Mouse (Mus musculus) urinary bladder, postnatal 4 days (tissue): ENCODE data around the gene Nfasc.

ENCODE experiments used
- DNase-seq, 2 experiments: peaks; one replicate each; pipeline ENCODE4 v3.0.0; 2021 to 2022; ENCODE audit warnings: low spot score in 2 of 2

Gene Nfasc

DNA sequence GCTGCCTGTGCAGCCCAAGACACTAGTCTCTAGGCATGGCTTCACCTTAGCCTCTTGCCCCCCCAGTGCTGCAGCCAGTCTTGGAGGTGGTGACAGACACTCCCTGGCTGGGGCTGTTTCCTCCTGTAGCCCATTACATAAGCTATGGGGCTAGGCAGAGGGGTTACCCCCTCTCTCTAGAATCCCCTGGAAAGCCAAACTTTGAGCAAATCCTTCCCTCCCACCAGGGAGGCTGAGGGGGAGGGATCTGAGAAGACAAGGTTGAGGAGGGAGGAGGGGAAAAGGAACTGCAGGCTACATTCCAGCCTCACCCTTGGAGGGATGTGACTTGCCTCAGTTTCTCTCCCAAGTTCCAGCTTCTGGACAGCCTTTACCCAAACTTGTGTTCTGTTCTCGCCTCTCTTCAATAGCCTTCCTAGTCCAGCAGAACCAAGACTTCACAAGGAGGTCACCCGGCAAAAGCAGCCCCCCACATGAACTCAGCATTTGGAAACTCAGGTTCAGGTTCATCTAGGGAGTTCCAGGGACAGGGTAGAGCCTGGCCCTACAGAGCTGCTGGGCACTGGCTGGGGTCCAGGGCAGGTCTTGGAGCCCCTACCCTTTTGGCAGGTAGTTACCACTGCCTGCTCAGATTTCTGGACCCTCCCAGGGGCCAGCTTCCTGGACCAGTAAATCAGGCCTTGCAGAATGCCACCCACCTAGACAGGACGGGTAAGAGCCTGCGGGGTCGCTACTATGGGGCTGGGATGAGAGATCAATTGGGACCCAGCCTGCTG is 199.6 kb downstream of the Nfasc start:
- no peak for DNase-seq

DNA sequence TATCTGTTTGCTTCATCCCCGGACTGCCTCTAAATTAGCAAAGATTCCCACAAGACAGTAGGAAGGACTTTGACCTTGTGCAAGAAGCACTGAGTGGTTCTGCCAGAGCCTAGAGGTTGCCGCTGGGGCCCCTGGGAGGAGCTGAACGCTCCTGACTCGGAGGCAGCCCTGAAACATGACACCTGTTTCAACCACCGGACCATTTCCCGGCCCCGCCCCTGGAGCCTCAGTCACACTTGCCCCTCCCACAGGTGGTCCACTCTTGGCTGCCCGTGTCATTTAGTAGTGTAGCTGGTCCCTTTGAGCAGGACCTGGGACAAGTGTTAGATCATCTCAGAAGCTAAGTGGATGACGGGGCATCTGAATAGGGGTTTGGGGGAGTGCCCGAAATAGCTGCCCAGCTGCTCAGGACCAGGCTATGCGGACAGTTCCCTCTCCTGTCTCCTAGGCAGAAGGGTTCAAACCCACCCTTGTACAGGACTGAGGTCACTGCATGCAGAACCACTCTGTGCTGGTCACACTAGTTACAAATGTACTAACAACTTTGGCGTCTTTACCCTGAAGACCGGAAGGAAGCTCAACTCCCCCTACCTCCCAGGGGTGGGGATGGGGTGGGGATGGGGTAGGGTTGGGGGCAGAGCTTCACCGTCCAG is 200.3 kb downstream of the Nfasc start:
- DNase-seq: no peak

DNA sequence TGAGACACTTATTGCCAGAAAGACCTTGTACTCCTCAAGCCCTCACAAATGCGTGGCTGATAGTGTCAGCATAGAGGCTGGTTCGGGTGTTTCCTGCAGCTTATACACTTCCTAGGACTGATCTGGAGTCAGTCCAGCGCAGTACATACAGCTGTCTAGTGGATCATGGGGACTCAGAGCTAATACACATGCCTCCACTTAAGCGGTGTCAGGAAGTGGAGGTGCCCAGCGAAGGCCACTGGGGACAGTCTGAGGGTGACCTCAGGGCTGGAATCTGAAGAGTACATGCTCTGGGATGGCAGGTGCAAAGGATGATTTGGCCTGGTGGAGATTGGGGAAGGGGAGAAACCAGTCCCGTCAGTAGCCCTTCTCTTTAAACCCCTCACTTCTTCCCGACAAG is 200.9 kb downstream of the Nfasc start:
- DNase-seq: no peak

DNA sequence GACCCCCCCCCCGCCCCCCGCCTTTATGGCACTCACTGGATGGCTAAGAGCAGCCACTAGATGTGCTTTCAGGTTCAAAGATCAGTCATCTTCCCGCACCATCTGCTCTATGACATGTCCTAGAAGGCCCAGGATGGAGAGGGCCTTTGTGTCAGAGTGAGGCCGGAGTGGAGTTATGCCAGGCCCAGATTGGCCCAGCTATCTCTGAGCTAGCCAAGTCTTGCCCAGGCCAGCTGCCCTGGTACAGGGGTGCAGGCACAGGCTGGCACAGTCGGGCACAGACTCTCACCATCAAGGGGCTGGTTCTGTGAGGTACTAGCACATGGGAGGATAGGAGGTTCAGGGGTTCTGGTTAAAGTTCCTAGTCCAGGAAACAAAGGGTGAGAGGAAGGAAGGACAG is 203.9 kb downstream of the Nfasc start:
- no peak for DNase-seq

DNA sequence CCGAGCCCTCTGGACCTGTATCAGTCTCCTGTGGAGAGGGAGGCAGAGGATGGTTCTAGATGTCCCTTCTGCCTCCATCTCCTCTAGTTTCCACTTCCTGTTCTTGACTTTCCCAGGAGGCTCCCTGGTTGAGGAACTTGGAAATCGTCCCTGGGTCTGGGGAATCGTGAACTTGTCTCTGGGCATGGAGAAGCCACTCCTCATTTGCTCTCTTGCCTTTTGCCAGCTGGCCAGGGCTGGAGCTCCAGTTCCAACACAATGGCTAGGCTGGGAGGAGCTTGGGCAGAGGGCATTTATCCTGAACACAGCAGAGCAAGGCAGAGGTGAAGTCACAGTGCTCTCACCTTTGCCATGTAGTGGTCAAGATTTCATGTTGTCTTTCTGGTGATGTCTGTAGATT is 205.2 kb downstream of the Nfasc start:
- DNase-seq: no peak

DNA sequence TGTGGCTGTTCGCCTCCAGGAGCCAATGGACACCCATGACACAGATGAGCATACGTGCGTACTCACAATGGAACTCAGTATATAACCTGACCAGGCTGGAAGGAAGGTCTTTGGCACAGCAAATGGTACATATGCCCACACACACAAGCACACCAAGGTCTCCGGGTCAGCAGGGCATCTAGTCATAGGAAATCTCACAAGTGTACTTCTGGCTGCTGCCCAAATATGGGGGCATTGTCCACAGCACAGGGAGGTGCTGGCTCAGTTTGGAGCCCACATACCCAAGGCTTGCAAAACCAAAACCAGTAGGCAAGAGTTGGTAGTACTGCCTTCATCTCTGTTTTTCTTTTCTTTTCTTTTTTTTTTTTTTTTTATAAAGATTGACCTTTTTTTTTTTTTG is 206.1 kb downstream of the Nfasc start:
- no peak for DNase-seq

DNA sequence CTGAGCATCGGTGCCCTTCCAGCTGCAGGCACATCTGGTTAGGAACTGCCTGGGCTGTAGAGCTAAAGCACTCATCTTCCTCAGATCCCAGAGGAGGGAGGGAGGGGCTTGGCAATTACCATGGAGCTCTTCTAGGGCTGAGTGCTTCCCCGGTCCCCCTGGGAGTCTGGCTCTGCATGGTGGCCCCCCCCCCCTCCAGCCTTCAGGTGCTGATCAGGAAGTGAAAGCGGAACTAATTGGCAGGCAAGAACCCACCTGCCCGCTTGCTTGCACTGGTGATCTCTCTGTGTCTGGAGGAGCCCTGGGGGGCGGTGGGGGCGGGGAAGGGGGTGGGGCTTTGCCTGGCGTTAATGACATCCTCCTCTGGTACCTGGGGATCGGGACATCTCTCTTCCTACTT is 207.8 kb downstream of the Nfasc start:
- no peak for DNase-seq

DNA sequence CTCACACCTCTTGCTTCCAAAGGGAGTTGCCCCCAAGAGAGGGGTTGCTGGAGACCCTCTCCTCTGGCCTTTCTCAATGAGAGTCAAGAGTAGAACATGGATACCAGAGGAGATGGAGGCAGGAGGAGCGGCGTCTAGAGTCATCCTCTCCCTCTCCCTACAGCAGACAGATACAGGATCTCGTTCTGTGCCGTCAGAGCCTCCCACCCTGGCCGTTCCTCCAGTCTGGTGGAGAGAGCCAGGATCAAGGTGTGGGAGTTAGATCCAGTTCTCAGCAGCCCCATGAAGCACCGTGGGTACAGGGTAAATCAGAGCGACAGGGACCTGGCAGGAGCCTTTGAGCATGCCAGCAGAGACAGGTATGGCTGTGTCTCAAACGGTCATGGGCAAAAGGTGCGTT is 209.1 kb downstream of the Nfasc start:
- DNase-seq: no peak

DNA sequence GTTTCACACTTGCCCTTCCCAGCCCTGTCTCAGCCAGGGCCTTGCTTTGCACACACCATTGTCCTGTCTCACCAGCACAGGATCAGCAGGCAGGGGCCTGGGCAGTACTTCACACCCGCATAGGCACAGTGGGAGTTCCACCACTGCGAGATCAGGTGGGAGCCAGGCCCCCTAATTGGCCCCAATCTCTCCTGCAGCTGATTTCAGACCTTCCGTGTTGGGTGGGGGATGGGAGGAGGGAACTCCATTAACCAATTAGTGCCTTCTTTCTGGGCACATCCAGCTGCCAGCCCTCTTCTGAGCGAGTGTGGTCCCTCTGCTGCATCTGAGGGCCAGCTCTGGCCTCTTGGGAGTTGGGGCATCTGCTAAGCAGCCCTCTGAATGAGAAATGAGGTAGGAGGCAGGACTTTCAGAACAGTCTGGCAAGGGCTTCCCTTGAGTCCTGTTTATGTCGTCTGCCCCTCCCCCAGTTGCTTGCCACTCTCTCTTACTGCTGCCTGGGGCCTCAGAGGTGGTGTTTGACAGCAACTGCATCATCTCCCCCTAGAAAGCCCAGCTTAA is 210.9 kb downstream of the Nfasc start:
- no peak for DNase-seq

DNA sequence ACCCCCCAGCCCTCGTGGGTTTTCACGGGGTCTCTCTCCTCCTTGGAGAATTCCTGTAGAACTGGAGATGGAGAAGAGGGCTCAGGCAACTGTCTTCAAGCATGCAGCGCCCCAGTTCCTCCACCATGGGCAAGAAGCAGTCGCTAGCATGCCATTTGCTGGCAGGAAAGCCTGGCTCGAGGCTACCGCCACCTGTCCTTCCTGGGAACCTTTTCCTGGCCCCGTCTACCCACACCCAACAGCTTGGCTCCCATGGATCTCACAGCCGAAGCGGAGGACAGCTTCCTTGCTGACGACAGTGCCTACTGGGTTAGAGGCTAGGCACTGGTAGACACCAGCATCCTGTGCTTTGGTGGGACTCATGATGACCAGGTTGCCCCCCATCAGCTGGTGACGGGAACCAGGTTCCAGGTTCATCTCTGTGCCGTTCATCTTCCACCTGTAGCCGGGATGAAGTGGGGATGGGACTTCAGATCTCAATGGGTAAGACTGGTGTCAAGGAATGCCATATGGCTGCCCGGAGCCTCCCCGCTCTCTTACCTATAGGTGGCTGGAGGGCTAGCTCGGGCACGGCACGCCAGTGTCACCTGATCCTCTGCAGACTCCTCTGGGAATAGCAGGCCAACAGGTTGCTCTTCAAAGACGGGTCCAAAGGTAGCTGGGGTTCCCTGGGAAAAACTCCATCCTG is 212.8 kb downstream of the Nfasc start:
- no peak for DNase-seq

DNA sequence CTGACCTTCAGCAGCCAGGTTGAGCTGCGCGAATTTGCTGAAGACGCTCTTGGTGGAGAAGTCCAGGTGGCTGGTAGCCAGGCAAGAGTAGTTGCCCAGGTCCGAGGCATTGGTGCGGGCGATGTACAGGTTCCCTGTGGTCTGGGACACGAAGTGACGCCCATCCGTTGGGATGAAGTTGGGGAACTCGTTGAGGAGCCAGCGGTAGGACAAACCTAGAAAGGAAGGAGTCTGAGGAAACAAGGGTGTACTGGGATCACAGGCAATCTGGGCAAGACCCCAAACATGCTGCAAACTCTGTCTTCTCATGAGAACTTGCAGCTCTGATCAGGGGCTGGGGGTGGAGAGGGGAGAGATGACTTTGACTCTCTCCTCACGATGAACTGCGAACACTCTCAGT is 213.5 kb downstream of the Nfasc start:
- no peak for DNase-seq

DNA sequence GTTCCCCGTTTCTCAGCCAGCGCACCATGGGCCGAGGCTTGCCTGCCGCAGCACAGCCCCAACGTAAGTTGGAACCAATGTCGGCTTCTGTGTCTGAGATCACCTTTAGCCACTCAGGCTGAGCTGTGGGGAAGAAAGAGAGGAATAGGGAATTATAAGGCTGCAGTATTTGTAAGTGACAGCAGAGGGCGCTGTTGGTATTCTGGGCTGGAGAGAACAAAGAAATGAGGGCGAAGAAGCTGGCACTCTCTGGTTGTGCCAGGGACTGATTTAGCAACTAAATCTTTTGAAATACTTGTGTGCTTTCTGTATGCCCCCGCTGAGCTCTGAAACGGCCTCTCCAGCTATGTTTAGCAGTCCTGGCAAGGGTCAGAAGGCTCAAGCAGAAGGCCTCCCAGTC is 215.8 kb downstream of the Nfasc start:
- no peak for DNase-seq

DNA sequence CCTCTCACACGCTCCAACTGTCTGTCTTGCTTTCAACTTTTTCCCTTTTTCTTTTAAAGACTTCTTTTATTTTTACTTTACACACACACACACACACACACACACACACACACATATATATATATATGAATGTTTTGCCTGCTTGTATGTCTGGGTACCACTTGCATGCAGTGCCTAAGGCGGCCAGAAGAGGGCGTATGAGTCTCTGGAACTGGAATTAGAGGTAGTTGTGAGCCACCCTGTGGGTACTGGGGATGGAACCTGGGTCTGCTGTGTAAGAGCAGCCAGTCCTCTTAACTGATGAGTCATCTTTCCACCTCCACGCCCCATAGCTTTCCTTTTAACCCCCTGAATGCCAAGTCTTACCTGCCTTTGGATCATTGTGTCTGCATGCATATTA is 217.7 kb downstream of the Nfasc start:
- DNase-seq: no peak

DNA sequence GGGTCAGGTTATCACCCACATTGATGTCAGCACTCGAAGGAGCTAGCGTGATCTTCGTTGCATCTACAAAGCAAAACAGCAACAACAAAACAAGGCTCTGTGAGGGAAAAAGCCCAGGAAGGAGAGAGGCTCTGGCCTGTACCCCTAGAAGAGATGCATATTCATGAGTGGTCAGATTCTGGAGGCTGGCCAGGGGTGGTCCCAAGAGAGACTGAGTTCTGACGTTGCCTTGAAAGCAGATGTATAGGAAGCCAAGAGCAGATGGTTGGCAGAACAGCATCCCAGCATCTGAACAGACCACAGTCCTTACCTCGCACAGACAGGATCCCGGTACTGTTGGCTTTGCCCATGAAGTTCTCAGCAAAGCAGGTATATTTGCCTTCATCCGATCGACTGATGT is 218.5 kb downstream of the Nfasc start:
- no peak for DNase-seq

DNA sequence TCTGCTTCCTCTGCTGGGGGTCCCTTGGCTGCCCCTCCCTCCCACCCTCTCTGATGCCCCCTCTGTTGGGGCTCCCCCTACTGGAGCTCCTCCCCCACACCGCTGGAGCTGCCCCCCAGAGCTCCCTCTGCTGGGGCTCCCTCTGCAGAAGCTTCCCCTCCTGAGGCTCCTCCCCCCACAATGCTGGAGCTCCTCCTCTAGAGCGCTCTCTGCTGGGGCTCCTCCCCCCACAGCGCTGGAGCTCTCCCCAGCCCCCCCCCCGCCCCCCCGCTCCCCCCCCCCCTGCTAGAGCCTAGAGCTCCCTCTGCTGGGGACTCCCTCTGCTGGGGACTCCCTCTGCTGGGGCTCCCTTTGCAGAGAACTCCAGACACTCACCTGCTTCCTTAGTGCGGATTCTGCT is 220.8 kb downstream of the Nfasc start:
- peak in 1 of 2 experiments; percentile 65 for DNase-seq

DNA sequence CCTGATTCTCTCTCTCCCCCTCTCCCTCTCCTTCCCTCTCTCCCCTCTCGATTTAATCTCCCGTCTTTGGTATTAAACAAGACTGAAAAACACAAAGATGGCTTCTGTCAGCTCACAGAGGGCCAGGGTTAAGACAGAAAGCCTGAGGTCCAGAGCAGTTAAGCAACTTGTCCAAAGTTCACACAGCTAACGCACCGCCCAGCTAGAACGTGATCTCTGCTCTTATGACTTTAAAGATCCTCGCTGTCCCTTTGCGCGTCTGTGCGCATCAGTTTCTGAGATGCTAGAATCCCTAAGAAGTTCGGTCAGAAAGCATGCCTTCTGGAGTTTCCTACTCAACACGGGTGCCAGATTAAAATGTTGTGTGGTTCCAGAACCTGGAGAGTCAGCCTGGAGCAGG is 221.9 kb downstream of the Nfasc start:
- no peak for DNase-seq

DNA sequence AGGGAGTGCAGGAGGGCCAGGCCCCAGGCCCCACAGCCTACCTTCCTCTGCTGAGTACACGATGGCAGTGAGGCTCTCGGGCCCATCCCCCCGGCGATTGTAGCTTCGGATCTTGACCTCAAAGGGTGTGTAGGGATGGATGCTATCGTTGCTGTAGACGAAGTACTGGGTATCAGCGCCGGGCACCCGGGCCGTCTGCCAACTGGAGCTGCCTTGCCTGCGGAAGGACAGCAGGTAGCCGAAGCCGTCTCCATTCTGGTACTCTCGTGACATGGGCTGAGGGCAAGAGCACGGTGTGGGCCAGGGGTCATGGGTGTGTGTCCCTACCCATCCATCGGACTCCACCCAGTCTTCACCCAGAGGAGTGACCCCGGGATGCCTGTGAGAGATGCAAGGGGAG is 223.0 kb downstream of the Nfasc start:
- no peak for DNase-seq

DNA sequence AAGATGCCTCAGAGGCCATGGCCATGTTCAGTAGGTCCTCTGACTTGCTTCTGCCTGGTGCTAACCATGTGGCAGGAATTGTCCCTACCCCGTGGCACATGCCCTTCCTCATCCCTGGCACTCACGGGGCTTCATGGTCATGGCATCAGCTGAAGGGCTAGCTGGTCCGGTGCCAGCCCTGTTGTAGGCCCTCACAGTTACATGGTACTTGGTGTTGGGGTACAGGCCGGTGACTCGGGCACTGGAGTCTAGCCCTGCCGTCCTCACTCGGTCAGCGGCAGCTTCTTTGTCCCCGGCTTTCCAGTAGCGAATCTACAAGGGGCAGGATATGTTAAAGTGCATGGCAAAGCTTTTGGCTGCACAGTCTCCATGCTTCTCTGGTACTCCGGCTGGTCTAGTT is 224.8 kb downstream of the Nfasc start:
- no peak for DNase-seq

DNA sequence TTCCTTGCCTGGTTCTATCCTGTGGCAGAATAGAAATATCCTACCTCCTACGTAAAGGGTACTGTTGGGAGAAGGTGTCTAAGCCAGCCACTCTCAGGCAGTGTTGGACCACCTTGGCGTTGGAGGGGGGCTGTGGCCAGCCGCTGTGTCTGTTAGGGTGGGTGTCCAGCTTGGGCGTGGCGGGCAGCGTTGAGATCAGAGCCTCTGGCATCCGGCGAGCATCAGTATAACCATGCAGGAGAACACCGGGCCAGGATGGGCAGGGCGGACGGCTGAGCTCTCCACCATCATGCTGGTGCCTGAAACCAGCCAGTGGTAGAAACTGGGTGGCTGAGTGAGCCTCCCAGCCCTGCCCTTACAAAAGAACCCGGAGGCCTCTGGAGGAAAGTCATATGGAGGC is 226.3 kb downstream of the Nfasc start:
- DNase-seq: no peak
